Mouse (Mus musculus): ENCODE results near the gene Pard3. TPM values are rescaled to one million over a fixed set of nuclear protein-coding genes. Genes with fewer than 3 reads are reported as not detected.

The Pard3 gene
- total and polyA plus RNA-seq, 2 experiments from 2014 or later, result 11.9 to 29.7 TPM

GRCm38 (mm10) chr8:127115837-127116236 is 52.1 kb downstream of the Pard3 start:
- no peak overlapping the region for H3K27ac ChIP-seq (ENCODE audit: low read depth, low read length)

GRCm38 (mm10) chr8:127118373-127118861 is 54.7 kb downstream of the Pard3 start:
- Histone ChIP-seq H3K9ac (replicated peaks; ENCODE audit: low read length, poor library complexity, severe bottlenecking) (no peak overlapping the region), H3K4me3 (ENCODE audit: low read depth, low read length) (no peak overlapping the region), H3K36me3 (ENCODE audit: insufficient read depth, low read length) (no peaks in the 10 kb centered on the region), H3K27me3 (ENCODE audit: insufficient read depth, low read length) (no peaks in the 10 kb centered on the region), H3K4me1 (ENCODE audit: insufficient read depth, low read length) (no peaks in the 10 kb centered on the region), H3K27ac (ENCODE audit: low read depth, low read length) (no peak overlapping the region), H3K4me2 (ENCODE audit: low read depth, low read length, poor library complexity, severe bottlenecking) (no peak overlapping the region), H3K9me3 (ENCODE audit: low read length) (no peaks in the 10 kb centered on the region)
- no peak for TF ChIP-seq CTCF (IDR thresholded peaks at IDR 0.05)
- WGBS, result 61% methylated on average over 11 of the region's 11 CpGs
- DNase-seq (ENCODE audit: low spot score) (peak; percentile 68), ATAC-seq (ENCODE audit: low FRiP score) (no peak)

More at GRCm38 (mm10) chr8:127115837-127116236, 52.1 kb downstream of the Pard3 start:
- no peaks in the 10 kb centered on the region for H3K27me3 ChIP-seq (ENCODE audit: insufficient read depth, low read length)
- no peak overlapping the region for H3K9ac ChIP-seq (replicated peaks; ENCODE audit: low read length, poor library complexity, severe bottlenecking)
- no peaks in the 10 kb centered on the region for H3K9me3 ChIP-seq (ENCODE audit: low read length)
- ATAC-seq (ENCODE audit: low FRiP score) (no peak), DNase-seq (ENCODE audit: low spot score) (no peak)
- no peak overlapping the region for H3K4me2 ChIP-seq (ENCODE audit: low read depth, low read length, poor library complexity, severe bottlenecking)
- no peaks in the 10 kb centered on the region for H3K36me3 ChIP-seq (ENCODE audit: insufficient read depth, low read length)
- no peak for TF ChIP-seq CTCF (IDR thresholded peaks at IDR 0.05)
- H3K4me1 ChIP-seq (ENCODE audit: insufficient read depth, low read length), result no peaks in the 10 kb centered on the region
- H3K4me3 ChIP-seq (ENCODE audit: low read depth, low read length), result no peak overlapping the region
- WGBS, result 89% methylated on average over 3 of the region's 3 CpGs

- H3K36me3 ChIP-seq (ENCODE audit: insufficient read depth, low read length), result no peaks in the 10 kb centered on the region
- no peak for DNase-seq (ENCODE audit: low spot score)
- WGBS, result 96% methylated on average over 3 of the region's 3 CpGs
Measured at GRCm38 (mm10) chr8:127123391-127123790, 59.7 kb downstream of the Pard3 start.

GRCm38 (mm10) chr8:127124795-127125194 is 61.1 kb downstream of the Pard3 start:
- no peak for DNase-seq (ENCODE audit: low spot score)
- H3K4me3 ChIP-seq (ENCODE audit: low read depth, low read length), result no peak overlapping the region
- H3K36me3 ChIP-seq (ENCODE audit: insufficient read depth, low read length), result no peaks in the 10 kb centered on the region
- H3K9me3 ChIP-seq (ENCODE audit: low read length), result no peaks in the 10 kb centered on the region
- H3K27me3 ChIP-seq (ENCODE audit: insufficient read depth, low read length), result no peaks in the 10 kb centered on the region
- 30% methylated on average over 8 of the region's 8 CpGs for WGBS
- TF ChIP-seq CTCF (IDR thresholded peaks at IDR 0.05), result no peak
- ATAC-seq (ENCODE audit: low FRiP score), result no peak
- H3K4me2 ChIP-seq (ENCODE audit: low read depth, low read length, poor library complexity, severe bottlenecking), result no peak overlapping the region
- H3K27ac ChIP-seq (ENCODE audit: low read depth, low read length), result no peak overlapping the region
- peaks cover 6% of the 10 kb centered on the region for H3K4me1 ChIP-seq (ENCODE audit: insufficient read depth, low read length)
- H3K9ac ChIP-seq (replicated peaks; ENCODE audit: low read length, poor library complexity, severe bottlenecking), result no peak overlapping the region

More at GRCm38 (mm10) chr8:127123391-127123790, 59.7 kb downstream of the Pard3 start:
- Histone ChIP-seq H3K4me1 (ENCODE audit: insufficient read depth, low read length) (no peaks in the 10 kb centered on the region; the same call in 1 of the 2 replicates), H3K9me3 (ENCODE audit: low read length) (no peaks in the 10 kb centered on the region), H3K4me3 (ENCODE audit: low read depth, low read length) (no peak overlapping the region), H3K4me2 (ENCODE audit: low read depth, low read length, poor library complexity, severe bottlenecking) (no peak overlapping the region), H3K27ac (ENCODE audit: low read depth, low read length) (no peak overlapping the region), H3K9ac (replicated peaks; ENCODE audit: low read length, poor library complexity, severe bottlenecking) (no peak overlapping the region), H3K27me3 (ENCODE audit: insufficient read depth, low read length) (no peaks in the 10 kb centered on the region)
- no peak for ATAC-seq (ENCODE audit: low FRiP score)
- TF ChIP-seq CTCF (IDR thresholded peaks at IDR 0.05), result no peak

GRCm38 (mm10) chr8:127125686-127126683 is 62.3 kb downstream of the Pard3 start:
- Histone ChIP-seq H3K27me3 (ENCODE audit: insufficient read depth, low read length) (no peaks in the 10 kb centered on the region), H3K4me2 (ENCODE audit: low read depth, low read length, poor library complexity, severe bottlenecking) (no peak overlapping the region), H3K36me3 (ENCODE audit: insufficient read depth, low read length) (no peaks in the 10 kb centered on the region), H3K4me3 (ENCODE audit: low read depth, low read length) (no peak overlapping the region), H3K9me3 (ENCODE audit: low read length) (no peaks in the 10 kb centered on the region), H3K4me1 (ENCODE audit: insufficient read depth, low read length) (peaks cover 6% of the 10 kb centered on the region), H3K9ac (replicated peaks; ENCODE audit: low read length, poor library complexity, severe bottlenecking) (no peak overlapping the region), H3K27ac (ENCODE audit: low read depth, low read length) (no peak overlapping the region)
- DNase-seq (ENCODE audit: low spot score) (no peak), ATAC-seq (ENCODE audit: low FRiP score) (no peak)
- 31% methylated on average over 11 of the region's 11 CpGs for WGBS
- TF ChIP-seq CTCF (IDR thresholded peaks at IDR 0.05), result no peak

All from midbrain, postnatal 0 days (tissue).